32 mouse cellular contexts compared by ENCODE assay signal in genomic region chr11:34401343-34401742, GRCm38 (mm10).
"Had no signal": no experiment of that assay in that cellular context is flagged by ENCODE, and none has a peak within 500 bp of the region (broad histone marks: within the 10 kb centered on the region; RNA-seq: fewer than 3 reads in every experiment).

No protein-coding gene starts in this region.

- H3K27ac ChIP-seq: limb, embryonic 10.5 days; limb, embryonic 12.5 days; limb, embryonic 13.5 days; limb, embryonic 15.5 days; liver, embryonic 12.5 days; liver, embryonic 13.5 days; liver, embryonic 14.5 days; liver, embryonic 15.5 days; lung, embryonic 15.5 days; macrophage; midbrain, embryonic 10.5 days; midbrain, embryonic 12.5 days; midbrain, embryonic 13.5 days; midbrain, embryonic 15.5 days; neural tube, embryonic 12.5 days had no signal

- ATAC-seq: liver, embryonic 12.5 days; liver, postnatal 0 days; lung, postnatal 0 days; midbrain, embryonic 13.5 days; midbrain, embryonic 15.5 days; midbrain, embryonic 16.5 days had no signal

- H3K4me2 ChIP-seq: limb, embryonic 12.5 days; limb, embryonic 13.5 days; limb, embryonic 15.5 days; liver, embryonic 11.5 days; liver, embryonic 12.5 days; liver, embryonic 13.5 days; liver, embryonic 15.5 days; lung, embryonic 14.5 days; lung, embryonic 15.5 days; midbrain, embryonic 11.5 days; midbrain, embryonic 12.5 days; midbrain, embryonic 13.5 days; midbrain, embryonic 15.5 days; neural tube, embryonic 12.5 days had no signal

- H3K4me1 ChIP-seq: limb, embryonic 10.5 days; limb, embryonic 12.5 days; limb, embryonic 13.5 days; limb, embryonic 15.5 days; liver, embryonic 12.5 days; liver, embryonic 15.5 days; lung, embryonic 15.5 days; neural tube, embryonic 12.5 days had no signal

- H3K27me3 ChIP-seq: limb, embryonic 12.5 days; limb, embryonic 13.5 days; limb, embryonic 15.5 days; liver, embryonic 12.5 days; liver, embryonic 13.5 days; liver, embryonic 15.5 days; lung, embryonic 15.5 days; megakaryocyte, embryonic 14.5 days; midbrain, embryonic 13.5 days; midbrain, embryonic 15.5 days; neural tube, embryonic 12.5 days had no signal

- H3K36me3 ChIP-seq: limb, embryonic 10.5 days; limb, embryonic 12.5 days; limb, embryonic 13.5 days; limb, embryonic 15.5 days; liver, embryonic 12.5 days; liver, embryonic 13.5 days; liver, embryonic 15.5 days; lung, embryonic 15.5 days; midbrain, embryonic 10.5 days; midbrain, embryonic 12.5 days; midbrain, embryonic 13.5 days; midbrain, embryonic 15.5 days; neural tube, embryonic 12.5 days had no signal

- H3K4me3 ChIP-seq: limb, embryonic 10.5 days; limb, embryonic 12.5 days; limb, embryonic 13.5 days; limb, embryonic 15.5 days; liver, embryonic 12.5 days; liver, embryonic 13.5 days; liver, embryonic 15.5 days; lung, embryonic 15.5 days; megakaryocyte, embryonic 14.5 days; midbrain, embryonic 10.5 days; midbrain, embryonic 12.5 days; midbrain, embryonic 13.5 days; midbrain, embryonic 15.5 days; myocyte; neural tube, embryonic 12.5 days had no signal

- H3K9me3 ChIP-seq: limb, embryonic 10.5 days; limb, embryonic 12.5 days; limb, embryonic 13.5 days; limb, embryonic 15.5 days; liver, embryonic 12.5 days; liver, embryonic 13.5 days; liver, embryonic 15.5 days; lung, embryonic 15.5 days; megakaryocyte, embryonic 14.5 days; midbrain, embryonic 10.5 days; midbrain, embryonic 12.5 days; midbrain, embryonic 13.5 days; midbrain, embryonic 15.5 days; neural tube, embryonic 12.5 days had no signal

- H3K9ac ChIP-seq: limb, embryonic 12.5 days; limb, embryonic 13.5 days; limb, embryonic 15.5 days; liver, embryonic 12.5 days; liver, embryonic 13.5 days; liver, embryonic 14.5 days; liver, embryonic 15.5 days; liver, postnatal 0 days; lung, embryonic 14.5 days; lung, embryonic 15.5 days; midbrain, embryonic 12.5 days; midbrain, embryonic 13.5 days; midbrain, embryonic 15.5 days; neural tube, embryonic 12.5 days had no signal

- DNase-seq: left cerebral cortex, postnatal 4 days; liver; liver, embryonic 13.5 days; liver, postnatal 0 days; lung, adult 18-20 months; lung, adult 2 months; lung, embryonic 14.5 days; lung, postnatal 10 days; lung, postnatal 14 days; lung, postnatal 36 days; lung, postnatal 4 days; midbrain, embryonic 14.5 days had no signal
